Mouse (Mus musculus) E14TG2a.4 (cell line): ENCODE measurements around the gene Cmss1.

ENCODE experiments used
- H3K27me3 ChIP-seq: 2 replicates; pipeline ENCODE4 v1.6.1; 2014; ENCODE audit warnings: low read length, control low read depth; ENCODE audit not compliant: insufficient read depth
- H3K36me3 ChIP-seq: 2 replicates; pipeline ENCODE4 v1.6.1; 2014; ENCODE audit warnings: low read length, control low read depth; ENCODE audit not compliant: insufficient read depth
- H3K4me1 ChIP-seq: replicated peaks from 2 replicates; pipeline ENCODE4 v1.6.1; 2014; ENCODE audit warnings: low read depth, low read length, control low read depth
- H3K4me3 ChIP-seq: replicated peaks from 2 replicates; pipeline ENCODE4 v1.5.1; 2014; ENCODE audit warnings: mild to moderate bottlenecking, low read length
- H3K9me3 ChIP-seq: 2 replicates; pipeline ENCODE4 v1.6.1; 2014; ENCODE audit warnings: low read length, control low read depth
- CTCF ChIP-seq: conservative IDR thresholded peaks from 2 replicates; pipeline ENCODE4 v1.5.1; 2014; ENCODE audit warnings: low read length
- NANOG ChIP-seq: IDR thresholded peaks from 2 replicates; pipeline ENCODE4 v1.6.1; 2014; ENCODE audit warnings: borderline replicate concordance, low read length, mixed read lengths
- POU5F1 ChIP-seq: IDR thresholded peaks from 2 replicates; pipeline ENCODE4 v1.6.1; 2014; ENCODE audit warnings: low read length, borderline replicate concordance

Gene Cmss1

GRCm38 (mm10) chr16:57445096-57446094 is 161.3 kb downstream of the Cmss1 start:
- Histone ChIP-seq H3K27me3 (no peaks in the 10 kb centered on the region), H3K4me3 (no peak overlapping the region), H3K9me3 (peaks cover 9% of the 10 kb centered on the region; the same call in 1 of the 2 replicates), H3K4me1 (peaks cover 12% of the 10 kb centered on the region), H3K36me3 (no peaks in the 10 kb centered on the region)
- no peak for TF ChIP-seq POU5F1
- no peak for TF ChIP-seq NANOG
- no peak for TF ChIP-seq CTCF

GRCm38 (mm10) chr16:57440706-57441437 is 165.8 kb downstream of the Cmss1 start:
- Histone ChIP-seq H3K36me3 (no peaks in the 10 kb centered on the region), H3K27me3 (no peaks in the 10 kb centered on the region), H3K9me3 (no peaks in the 10 kb centered on the region), H3K4me1 (peaks cover 32% of the 10 kb centered on the region), H3K4me3 (no peak overlapping the region)
- no peak for TF ChIP-seq NANOG
- no peak for TF ChIP-seq POU5F1
- TF ChIP-seq CTCF = no peak

- TF ChIP-seq NANOG (no peak), CTCF (no peak), POU5F1 (no peak)
- Histone ChIP-seq H3K27me3 (no peaks in the 10 kb centered on the region), H3K4me1 (peaks cover 39% of the 10 kb centered on the region), H3K4me3 (no peak overlapping the region), H3K9me3 (no peaks in the 10 kb centered on the region), H3K36me3 (no peaks in the 10 kb centered on the region)
Observed at GRCm38 (mm10) chr16:57439206-57439605, 167.5 kb downstream of the Cmss1 start.

GRCm38 (mm10) chr16:57438288-57438685 is 168.4 kb downstream of the Cmss1 start:
- TF ChIP-seq POU5F1 (no peak), NANOG (no peak), CTCF (no peak)
- Histone ChIP-seq H3K4me1 (peaks cover 40% of the 10 kb centered on the region), H3K36me3 (no peaks in the 10 kb centered on the region), H3K27me3 (no peaks in the 10 kb centered on the region), H3K4me3 (no peak overlapping the region), H3K9me3 (no peaks in the 10 kb centered on the region)

GRCm38 (mm10) chr16:57437523-57438287 is 169.0 kb downstream of the Cmss1 start:
- Histone ChIP-seq H3K4me3 (no peak overlapping the region), H3K4me1 (peaks cover 40% of the 10 kb centered on the region), H3K27me3 (no peaks in the 10 kb centered on the region), H3K36me3 (no peaks in the 10 kb centered on the region), H3K9me3 (no peaks in the 10 kb centered on the region)
- TF ChIP-seq NANOG (no peak), POU5F1 (no peak), CTCF (no peak)

- Histone ChIP-seq H3K9me3 (no peaks in the 10 kb centered on the region), H3K4me3 (no peak overlapping the region), H3K4me1 (peaks cover 34% of the 10 kb centered on the region), H3K27me3 (no peaks in the 10 kb centered on the region), H3K36me3 (no peaks in the 10 kb centered on the region)
- no peak for TF ChIP-seq NANOG
- TF ChIP-seq CTCF = no peak
- TF ChIP-seq POU5F1 = no peak
Observed at GRCm38 (mm10) chr16:57434640-57435039, 172.0 kb downstream of the Cmss1 start.

- H3K4me1 ChIP-seq = peaks cover 24% of the 10 kb centered on the region
- no peak for TF ChIP-seq POU5F1
- no peak for TF ChIP-seq CTCF
- no peaks in the 10 kb centered on the region for H3K36me3 ChIP-seq
- H3K4me3 ChIP-seq = no peak overlapping the region
- no peaks in the 10 kb centered on the region for H3K9me3 ChIP-seq
- no peaks in the 10 kb centered on the region for H3K27me3 ChIP-seq
Observed at GRCm38 (mm10) chr16:57433671-57434070, 173.0 kb downstream of the Cmss1 start.

- no peaks in the 10 kb centered on the region for H3K27me3 ChIP-seq
- H3K36me3 ChIP-seq = no peaks in the 10 kb centered on the region
- no peak overlapping the region for H3K4me3 ChIP-seq
- no peak for TF ChIP-seq NANOG
- no peak for TF ChIP-seq CTCF
- TF ChIP-seq POU5F1 = no peak
- no peaks in the 10 kb centered on the region for H3K9me3 ChIP-seq
- peaks cover 20% of the 10 kb centered on the region for H3K4me1 ChIP-seq
Observed at GRCm38 (mm10) chr16:57433173-57433572, 173.5 kb downstream of the Cmss1 start.
